Mouse (Mus musculus): ENCODE measurements at regions not wholly inside any gene's neighbourhood (a gene's known extent, or its start where the extent isn't known, plus 50 kb on each side); places are given as distances from the start of the nearest gene placed in this dataset.
A peak's percentile ranks its signal among the peaks of the same experiment; 100 is the strongest.

GRCm38 (mm10) chr1:183702888-183703287 is 284.9 kb downstream of the Hhipl2 start:
- no peak for DNase-seq (ENCODE audit: low spot score in 2 of 2)

DNA sequence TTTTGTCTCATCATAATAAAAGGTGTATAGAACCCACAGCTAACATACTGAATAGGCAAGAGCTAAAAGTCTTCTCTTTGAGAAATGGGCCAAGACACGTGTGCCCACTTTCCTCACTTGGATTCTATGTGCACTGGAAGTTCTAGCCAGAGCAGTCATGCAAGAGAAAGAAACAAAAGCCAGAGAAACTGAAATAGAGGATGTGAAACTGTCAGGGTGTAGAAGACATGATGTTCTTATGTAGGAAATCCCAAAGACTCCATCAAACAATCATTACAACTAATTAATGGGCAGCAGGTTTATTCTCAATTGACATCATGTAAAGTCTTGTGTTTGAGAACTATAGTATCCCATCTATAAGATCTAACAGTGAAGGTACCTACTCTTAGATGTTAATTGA is 294.9 kb downstream of the Hhipl2 start:
- no peak for DNase-seq (ENCODE audit: low spot score in 2 of 2)

GRCm38 (mm10) chr1:183717060-183717459 is 296.0 kb upstream of the Dusp10 start:
- DNase-seq (ENCODE audit: low spot score in 2 of 2) = no peak

DNA sequence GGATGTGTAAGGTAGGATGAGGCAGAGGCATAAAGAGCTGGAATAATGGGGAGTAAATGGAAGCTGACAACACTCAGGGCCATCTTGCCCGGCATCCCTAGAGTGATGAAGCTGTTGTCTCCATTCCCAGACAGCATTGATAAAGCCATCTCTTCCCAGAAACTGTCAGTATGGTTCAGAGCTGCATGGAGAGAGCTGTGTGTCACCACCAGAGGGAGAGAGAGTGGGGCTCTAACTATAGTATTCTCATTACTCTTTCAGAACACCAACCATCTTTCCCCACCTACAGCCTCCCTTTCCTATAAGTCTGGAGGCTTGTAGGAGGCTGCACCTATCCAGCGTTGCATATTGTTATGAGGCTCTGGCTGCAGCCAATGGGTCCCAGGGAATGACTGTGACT is 264.0 kb upstream of the Dusp10 start:
- no peak for DNase-seq (ENCODE audit: low spot score in 2 of 2)

DNA sequence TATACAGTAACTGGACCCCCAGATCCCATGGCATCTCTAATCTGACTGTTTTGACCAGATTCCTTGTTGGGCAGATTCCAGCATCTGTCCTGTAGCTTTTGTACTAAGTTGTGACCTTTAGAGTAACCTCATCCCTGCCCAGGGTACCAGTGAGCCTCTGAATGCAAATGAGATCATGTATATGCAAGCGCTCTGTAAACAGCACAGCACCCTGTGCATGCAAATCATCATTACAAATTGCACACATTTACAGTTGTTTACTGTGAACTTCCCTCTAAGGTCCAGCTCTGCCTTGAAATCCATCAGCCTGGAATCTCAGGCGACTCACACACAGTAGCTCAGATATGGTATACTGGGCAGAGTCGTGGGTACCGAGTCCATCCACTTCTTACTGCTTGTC is 258.6 kb upstream of the Dusp10 start:
- DNase-seq (ENCODE audit: low spot score in 2 of 2) = no peak

- DNase-seq (ENCODE audit: low spot score in 2 of 2) = no peak
Observed at GRCm38 (mm10) chr1:183756716-183757115, 256.4 kb upstream of the Dusp10 start.

GRCm38 (mm10) chr1:183763864-183764726 is 249.0 kb upstream of the Dusp10 start:
- no peak for DNase-seq (ENCODE audit: low spot score in 2 of 2)

DNA sequence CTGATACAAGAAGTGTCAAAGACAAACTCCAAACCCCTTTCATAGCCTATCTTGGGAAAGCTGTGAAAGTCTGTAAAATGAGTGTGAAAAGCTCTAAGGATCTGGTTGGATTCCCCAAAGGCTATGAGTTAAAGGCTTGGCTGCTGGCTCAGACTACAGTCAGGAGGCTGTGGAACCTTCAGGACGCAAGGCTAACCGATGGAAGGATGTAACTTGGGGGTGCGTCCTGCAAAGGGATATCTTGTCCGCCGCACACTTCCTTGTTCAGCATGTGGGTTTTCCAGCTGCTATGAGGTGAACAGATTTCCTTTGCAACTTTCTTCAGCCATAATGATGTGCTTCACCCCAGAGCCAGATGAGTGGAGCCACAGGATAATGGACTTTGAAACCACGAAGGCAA is 240.3 kb upstream of the Dusp10 start:
- no peak for DNase-seq (ENCODE audit: low spot score in 2 of 2)

DNA sequence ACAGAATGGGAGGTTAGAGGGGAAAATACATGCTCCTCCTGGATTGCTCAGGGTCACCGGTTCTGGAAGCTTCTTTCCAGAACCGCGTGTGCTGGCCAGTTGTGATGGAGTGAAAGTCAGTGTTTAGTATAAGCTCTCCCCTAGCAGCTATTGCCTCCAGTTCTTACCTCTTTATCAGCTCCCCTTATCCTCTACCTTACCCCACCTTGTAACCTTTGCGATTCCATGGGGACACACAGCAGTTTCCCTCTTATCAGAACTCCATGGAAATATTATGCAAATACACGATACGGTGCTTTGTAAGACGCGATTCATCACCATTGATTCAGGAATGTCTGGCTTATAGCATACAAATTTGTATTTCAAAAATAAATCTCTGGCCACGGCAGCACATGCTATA is 232.9 kb upstream of the Dusp10 start:
- DNase-seq (ENCODE audit: low spot score in 2 of 2) = no peak

DNA sequence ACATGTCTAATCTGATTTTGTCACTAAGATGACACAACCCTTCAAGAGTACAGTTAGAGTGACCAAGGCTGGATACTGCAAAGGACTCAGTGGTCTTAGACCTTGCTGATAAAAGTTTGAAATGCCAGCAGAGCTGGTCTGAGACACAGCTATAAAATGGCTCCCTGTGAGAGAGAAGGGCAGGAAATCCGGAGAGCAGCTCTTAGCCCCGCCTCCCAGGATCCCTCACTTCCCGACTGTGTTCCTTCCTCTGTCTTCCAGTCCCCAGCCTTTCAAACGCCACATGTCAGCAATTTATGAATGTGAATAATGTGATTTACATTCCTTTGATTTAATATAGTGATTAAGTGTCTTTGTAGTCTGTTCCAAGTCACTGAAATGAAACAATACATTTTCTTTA is 232.3 kb upstream of the Dusp10 start:
- DNase-seq (ENCODE audit: low spot score in 2 of 2) = no peak

- DNase-seq (ENCODE audit: low spot score in 2 of 2) = peak in 1 of 2 experiments; percentile 23
Observed at GRCm38 (mm10) chr1:183783440-183784130, 229.5 kb upstream of the Dusp10 start.

DNA sequence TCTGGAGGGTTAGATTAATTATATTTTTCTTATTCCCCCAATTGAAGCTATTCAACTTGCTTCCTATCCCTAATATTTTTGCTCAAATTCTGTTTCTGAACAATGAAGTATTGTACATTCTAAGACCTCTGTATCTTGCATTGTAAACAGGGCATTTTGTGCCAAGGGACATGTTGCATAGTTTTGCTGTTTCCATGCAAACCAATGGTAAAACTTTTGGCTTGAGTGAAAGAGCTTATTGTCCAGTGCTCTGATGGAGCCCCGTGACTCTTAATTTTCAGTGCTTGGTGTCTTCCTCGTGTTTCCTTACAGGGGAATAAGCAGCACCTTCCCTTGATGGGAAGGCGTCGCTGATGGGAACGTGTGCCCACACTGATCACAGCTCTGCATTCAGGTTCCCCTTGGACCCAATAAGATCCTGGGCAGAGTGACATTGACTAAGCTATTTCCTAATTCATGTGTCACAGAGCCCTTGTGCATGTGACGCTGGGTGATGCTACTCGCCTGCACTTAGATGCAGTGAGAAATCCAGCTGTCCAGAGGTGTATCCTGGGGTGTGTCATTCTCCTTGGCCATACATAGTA is 220.8 kb upstream of the Dusp10 start:
- no peak for DNase-seq (ENCODE audit: low spot score in 2 of 2)

DNA sequence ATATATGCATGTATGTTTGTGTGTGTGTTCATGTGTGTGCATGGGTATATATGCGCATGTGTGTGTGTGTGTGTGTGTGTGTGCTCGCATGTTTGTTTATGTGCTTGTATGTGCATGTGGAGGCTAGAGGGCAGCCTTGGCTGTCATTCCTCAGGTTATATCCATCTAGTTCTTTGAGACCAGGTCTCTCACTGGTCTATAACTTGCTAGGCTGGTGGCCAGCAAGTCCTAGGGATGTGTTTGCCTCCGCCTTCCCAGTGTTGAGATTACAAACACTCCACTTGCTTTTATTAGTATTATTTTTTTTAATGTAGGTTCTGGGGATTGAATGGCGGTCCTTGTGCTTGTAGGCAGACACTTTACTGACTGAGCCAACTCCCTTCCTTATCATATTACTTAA is 219.8 kb upstream of the Dusp10 start:
- no peak for DNase-seq (ENCODE audit: low spot score in 2 of 2)

DNA sequence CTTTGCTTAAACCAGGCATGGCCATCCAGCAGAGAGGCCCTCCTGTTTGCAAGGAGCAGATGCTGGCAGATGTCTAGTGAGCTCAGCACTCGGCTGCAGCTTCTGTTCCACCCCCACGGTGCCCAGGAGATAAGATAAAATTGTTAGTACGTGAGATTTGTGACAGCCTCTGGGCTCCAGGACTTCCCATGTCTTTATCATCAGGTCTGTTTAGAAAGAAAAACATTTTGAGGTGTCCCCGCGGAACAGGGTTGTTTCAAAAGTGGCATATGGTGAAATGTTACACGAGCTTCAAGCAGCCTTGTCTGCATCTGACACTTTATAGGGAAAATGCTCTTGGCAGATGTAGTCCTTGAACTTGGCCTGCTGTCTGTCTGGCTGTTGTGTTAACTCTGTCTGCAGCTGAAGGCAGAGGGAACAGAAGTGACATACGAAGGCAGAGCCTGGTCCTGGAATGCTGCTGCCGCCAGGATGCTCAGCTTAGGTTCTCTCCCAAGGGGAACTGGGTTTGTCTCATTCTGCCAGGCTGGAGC is 219.1 kb upstream of the Dusp10 start:
- DNase-seq (ENCODE audit: low spot score in 2 of 2) = no peak

DNA sequence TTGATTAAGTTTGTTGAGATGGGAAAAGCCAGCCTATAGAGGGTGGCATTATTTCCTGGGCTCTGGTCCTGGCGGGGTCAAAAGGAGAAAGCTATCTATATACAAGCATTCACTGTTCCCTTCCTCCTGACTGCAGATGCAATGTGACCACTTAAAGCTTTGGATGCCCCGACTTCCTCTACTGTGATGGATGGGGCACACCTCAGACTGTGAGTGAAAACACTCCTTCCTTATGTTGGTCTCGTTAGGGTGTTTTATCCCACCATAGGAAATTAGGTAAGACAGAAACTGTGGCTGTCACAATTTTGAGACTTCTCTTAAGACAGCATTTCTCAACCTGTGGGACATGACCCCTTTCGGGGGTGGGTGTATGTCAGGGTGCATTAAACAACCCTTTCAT is 210.8 kb upstream of the Dusp10 start:
- no peak for DNase-seq (ENCODE audit: low spot score in 2 of 2)

- no peak for DNase-seq (ENCODE audit: low spot score in 2 of 2)
Observed at GRCm38 (mm10) chr1:183803357-183803756, 209.7 kb upstream of the Dusp10 start.

GRCm38 (mm10) chr1:183803826-183804225 is 209.3 kb upstream of the Dusp10 start:
- DNase-seq (ENCODE audit: low spot score in 2 of 2) = no peak

DNA sequence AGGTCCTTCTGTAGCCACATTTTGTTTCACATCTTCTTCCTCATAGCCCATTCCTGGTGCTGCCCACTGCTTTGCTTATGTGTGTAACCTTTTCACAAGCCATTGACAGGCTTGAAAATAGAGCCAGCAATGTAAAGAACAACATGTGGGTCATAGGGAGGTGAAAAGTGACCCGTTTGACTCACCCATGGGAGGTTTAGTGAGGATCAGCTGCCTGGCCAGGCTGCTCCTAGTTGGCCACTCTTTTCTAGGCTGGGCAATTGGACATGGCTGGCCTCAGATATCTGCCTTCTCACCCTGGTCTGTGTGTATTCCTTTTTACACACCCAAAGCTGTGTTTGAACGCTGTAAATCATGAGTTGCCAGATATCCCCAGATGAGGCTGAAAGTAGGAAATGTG is 208.8 kb upstream of the Dusp10 start:
- no peak for DNase-seq (ENCODE audit: low spot score in 2 of 2)

GRCm38 (mm10) chr1:183806864-183807730 is 206.0 kb upstream of the Dusp10 start:
- no peak for DNase-seq (ENCODE audit: low spot score in 2 of 2)

DNA sequence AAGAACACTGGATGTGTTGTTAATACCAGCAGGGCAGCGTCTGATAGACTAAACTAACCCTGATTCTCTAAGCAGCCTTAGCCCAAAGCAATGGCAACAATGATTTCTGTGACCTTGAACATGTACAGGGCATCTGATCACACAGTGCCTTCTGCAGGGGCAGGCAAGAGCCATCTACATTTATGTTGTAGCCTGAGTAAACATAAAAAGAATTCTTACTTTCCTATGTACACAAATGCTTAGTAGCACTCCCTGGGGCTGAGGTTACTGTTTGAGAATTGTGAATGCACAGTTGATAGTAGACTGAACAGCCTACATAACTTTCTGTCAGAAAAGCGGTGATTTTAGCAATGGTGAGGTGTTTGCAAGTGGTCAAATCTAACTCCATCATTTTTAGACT is 204.9 kb upstream of the Dusp10 start:
- DNase-seq (ENCODE audit: low spot score in 2 of 2) = no peak

DNA sequence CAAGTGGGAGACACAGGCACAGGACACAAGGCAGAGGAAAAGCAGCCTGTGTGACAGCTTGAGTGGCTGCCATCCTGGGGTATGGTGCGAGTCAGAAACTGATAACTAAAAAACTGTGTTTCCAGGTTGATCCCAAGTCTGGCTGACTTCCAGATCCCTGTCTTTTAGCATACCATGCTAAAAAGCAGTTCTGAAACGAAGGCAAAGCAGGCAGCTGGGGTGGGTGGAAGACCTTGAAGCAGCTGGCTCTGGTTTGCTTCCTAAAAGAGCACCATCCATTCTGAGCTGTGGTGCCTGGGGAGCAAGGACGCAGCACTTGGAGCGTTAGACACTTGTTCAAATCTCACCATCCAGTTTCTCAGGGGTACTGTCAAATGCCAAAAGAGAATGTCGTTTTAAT is 192.5 kb upstream of the Dusp10 start:
- no peak for DNase-seq (ENCODE audit: low spot score in 2 of 2)

All from gastrocnemius, postnatal 4 days (tissue).